Mouse (Mus musculus) brain, embryonic 14.5 days (tissue): ENCODE measurements around the gene Sipa1l1. TPM values are rescaled to one million over a fixed set of nuclear protein-coding genes. Genes with fewer than 3 reads are reported as not detected.

Experiments used
- DNase-seq: peaks from one replicate; pipeline ENCODE4 v3.0.0-alpha.2; 2011; ENCODE audit warnings: low read depth
- CTCF ChIP-seq: fragments of 200-500 bp; IDR thresholded peaks from 2 replicates; pipeline ENCODE4 v1.5.1; 2012; ENCODE audit warnings: inconsistent platforms, mild to moderate bottlenecking, moderate library complexity, borderline replicate concordance; ENCODE audit not compliant: insufficient read depth, insufficient read length; ENCODE audit errors: extremely low read depth
- POLR2A ChIP-seq: fragments of 200-500 bp; IDR thresholded peaks from 2 replicates; pipeline ENCODE4 v1.6.1; 2012; ENCODE audit warnings: mild to moderate bottlenecking, inconsistent platforms, borderline replicate concordance; ENCODE audit not compliant: poor library complexity, insufficient read depth, insufficient read length, severe bottlenecking; ENCODE audit errors: extremely low read depth
- polyA plus RNA-seq: library from polyadenylated mRNA; depleted of rRNA; stranded (reverse); fragments of >200 nt; gene quantifications from 2 replicates; pipeline ENCODE4 v1.2.3, GENCODE M21; 2012

Sipa1l1 gene
- polyA plus RNA-seq, 1 experiment, result 24.1 TPM

GRCm38 (mm10) chr12:82196615-82197146, 27.6 kb downstream of the Sipa1l1 start:
- DNase-seq, result peak; percentile 36
- TF ChIP-seq POLR2A, result no peak
- no peak for TF ChIP-seq CTCF

- TF ChIP-seq CTCF, result no peak
- no peak for TF ChIP-seq POLR2A
These were observed 28.1 kb downstream of the Sipa1l1 start for GRCm38 (mm10) chr12:82197207-82197606.

GRCm38 (mm10) chr12:82199286-82199685, 30.2 kb downstream of the Sipa1l1 start:
- TF ChIP-seq POLR2A, result no peak
- no peak for TF ChIP-seq CTCF
- no peak for DNase-seq

More at GRCm38 (mm10) chr12:82197207-82197606, 28.1 kb downstream of the Sipa1l1 start:
- no peak for DNase-seq

- TF ChIP-seq POLR2A (no peak), CTCF (no peak)
- peak; percentile 10 for DNase-seq
These were observed 35.0 kb downstream of the Sipa1l1 start for GRCm38 (mm10) chr12:82204106-82204505.

GRCm38 (mm10) chr12:82206857-82207647, 37.9 kb downstream of the Sipa1l1 start:
- TF ChIP-seq POLR2A (no peak), CTCF (no peak)
- DNase-seq, result no peak

GRCm38 (mm10) chr12:82208046-82208445, 38.9 kb downstream of the Sipa1l1 start:
- DNase-seq, result no peak
- TF ChIP-seq POLR2A (no peak), CTCF (no peak)

- TF ChIP-seq CTCF (no peak), POLR2A (no peak)
- DNase-seq, result no peak
These were observed 39.5 kb downstream of the Sipa1l1 start for GRCm38 (mm10) chr12:82208611-82209010.

- DNase-seq, result no peak
- no peak for TF ChIP-seq POLR2A
- TF ChIP-seq CTCF, result no peak
These were observed 40.6 kb downstream of the Sipa1l1 start for GRCm38 (mm10) chr12:82209753-82210152.

- DNase-seq, result no peak
- no peak for TF ChIP-seq POLR2A
- TF ChIP-seq CTCF, result no peak
These were observed 43.9 kb downstream of the Sipa1l1 start for GRCm38 (mm10) chr12:82213056-82213455.

GRCm38 (mm10) chr12:82214916-82215315, 45.8 kb downstream of the Sipa1l1 start:
- TF ChIP-seq CTCF (no peak), POLR2A (no peak)
- no peak for DNase-seq

- no peak for DNase-seq
- TF ChIP-seq CTCF (no peak), POLR2A (no peak)
These were observed 47.9 kb downstream of the Sipa1l1 start for GRCm38 (mm10) chr12:82216801-82217553.
